Mouse (Mus musculus) heart, postnatal 36 days (tissue): ENCODE results near the gene Trmt1. TPM values are rescaled to one million over a fixed set of nuclear protein-coding genes. Genes with fewer than 3 reads are reported as not detected.

Source experiments
- DNase-seq, 2 experiments: peaks; one replicate each; pipeline ENCODE4 v3.0.0; 2021 to 2022
- intact Hi-C: fragments of 180-260 bp; cut with DNase I; formaldehyde crosslinking; loops from one replicate; pipeline ENCODE4 v1.15.1; 2025
- total RNA-seq, 2 experiments: library from RNA; stranded (reverse); gene quantifications; 2 replicates each; pipeline ENCODE4 v1.2.3; 2021

Gene Trmt1
- total RNA-seq, 2 experiments from 2014 or later, result 36.1 to 39.2 TPM

DNA sequence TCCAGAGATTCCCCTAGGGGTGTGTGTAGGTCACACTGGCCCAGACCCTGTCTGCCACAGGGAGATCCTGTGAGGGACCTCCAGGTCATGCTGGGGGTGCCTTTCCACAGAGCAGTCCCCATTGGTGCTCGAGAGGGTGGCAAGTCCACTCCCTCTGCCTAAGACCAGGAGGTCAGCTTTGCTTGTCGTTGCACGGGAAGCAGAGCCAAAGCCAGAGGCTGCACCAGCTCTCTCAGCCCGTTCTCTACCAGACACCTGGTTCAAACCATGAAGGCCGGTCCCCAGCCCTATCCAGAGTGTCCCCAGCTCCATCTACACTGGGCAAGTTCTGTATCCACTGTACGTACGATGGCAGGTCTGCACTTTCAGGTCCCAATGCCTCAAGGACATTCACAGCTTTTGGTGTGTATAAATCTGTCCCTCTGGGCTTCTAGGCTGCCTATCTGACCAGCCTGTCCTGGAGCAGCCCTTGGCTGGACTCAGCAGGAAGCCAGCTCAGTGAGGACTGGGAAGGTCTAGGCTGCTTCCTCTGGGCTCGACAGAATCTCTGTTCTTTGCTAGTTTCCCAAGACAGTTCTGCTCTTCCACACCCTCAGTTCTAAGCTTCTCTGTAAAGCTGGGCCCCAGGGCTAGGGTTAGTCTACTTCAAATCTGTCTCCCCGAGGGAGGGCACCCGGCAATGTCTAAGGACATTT is 39.3 kb downstream of the Trmt1 start:
- DNase-seq, result no peak
- intact Hi-C loops, result loop anchor here (1.0 kb wide), 1 partner anchor 16 kb away; no protein-coding TSS in a partner anchor

DNA sequence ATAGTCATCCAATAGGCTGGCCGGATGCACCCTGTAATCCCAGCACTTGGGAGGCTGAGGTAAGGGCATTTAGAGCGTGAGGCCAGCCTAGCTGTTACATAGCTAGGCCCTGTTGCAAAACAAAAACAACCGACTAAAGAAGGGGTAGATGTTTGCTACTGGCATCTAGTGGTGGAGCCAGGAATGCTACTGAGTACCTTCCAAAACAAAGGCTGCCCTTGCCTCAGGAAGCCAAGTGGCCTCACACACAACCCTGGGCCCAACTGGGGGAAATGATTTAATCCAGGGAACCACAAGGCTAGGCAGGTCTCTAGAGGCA is 39.8 kb downstream of the Trmt1 start:
- intact Hi-C loops, result loop anchor here (1.0 kb wide), 1 partner anchor 17 kb away; no protein-coding TSS in a partner anchor
- DNase-seq, result no peak

DNA sequence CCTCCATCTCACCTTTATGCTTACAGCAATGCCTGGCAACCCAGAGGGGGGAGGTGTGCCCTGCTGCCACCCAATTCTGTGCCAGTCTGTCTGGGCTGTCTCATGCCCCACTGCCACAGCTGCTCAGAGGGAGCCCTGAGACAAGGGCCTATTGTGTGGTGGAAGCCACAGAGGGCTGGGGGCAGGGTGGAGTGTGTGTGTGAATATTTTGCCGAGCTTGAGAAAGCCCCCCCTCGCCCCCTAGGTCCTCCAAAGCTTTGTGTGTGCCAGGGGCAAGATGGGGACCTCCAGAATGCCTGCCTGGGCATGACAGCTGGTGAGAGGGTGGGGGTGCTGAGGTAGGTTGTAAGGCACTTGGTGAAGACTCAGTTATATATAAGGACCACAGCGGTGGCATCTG is 42.4 kb downstream of the Trmt1 start:
- no peak for DNase-seq
- intact Hi-C loops, result no loop called here

DNA sequence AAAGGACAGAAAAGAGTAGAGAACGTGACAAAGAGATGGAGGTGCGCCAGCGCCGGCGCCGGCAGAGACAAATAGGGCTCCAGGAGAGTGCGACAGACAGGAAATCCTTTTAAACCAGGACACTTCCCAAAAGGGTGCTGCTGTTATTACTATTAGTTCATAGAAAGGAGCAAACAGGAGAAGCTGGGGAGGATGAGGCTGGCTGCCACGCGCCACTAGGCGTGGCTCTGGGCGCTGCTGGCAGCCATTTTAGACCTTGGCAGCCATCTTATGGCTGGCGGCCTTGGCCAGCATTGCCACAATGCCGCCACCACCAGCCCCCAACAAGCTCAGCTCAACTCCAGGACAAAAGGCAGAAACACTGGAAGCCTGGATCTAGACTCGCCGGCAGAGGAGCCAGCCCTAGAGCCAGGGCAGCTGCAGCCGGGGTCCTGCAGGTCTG is 43.8 kb downstream of the Trmt1 start:
- peak; percentile 65 to 66 for DNase-seq
- intact Hi-C loops, result no loop called here

DNA sequence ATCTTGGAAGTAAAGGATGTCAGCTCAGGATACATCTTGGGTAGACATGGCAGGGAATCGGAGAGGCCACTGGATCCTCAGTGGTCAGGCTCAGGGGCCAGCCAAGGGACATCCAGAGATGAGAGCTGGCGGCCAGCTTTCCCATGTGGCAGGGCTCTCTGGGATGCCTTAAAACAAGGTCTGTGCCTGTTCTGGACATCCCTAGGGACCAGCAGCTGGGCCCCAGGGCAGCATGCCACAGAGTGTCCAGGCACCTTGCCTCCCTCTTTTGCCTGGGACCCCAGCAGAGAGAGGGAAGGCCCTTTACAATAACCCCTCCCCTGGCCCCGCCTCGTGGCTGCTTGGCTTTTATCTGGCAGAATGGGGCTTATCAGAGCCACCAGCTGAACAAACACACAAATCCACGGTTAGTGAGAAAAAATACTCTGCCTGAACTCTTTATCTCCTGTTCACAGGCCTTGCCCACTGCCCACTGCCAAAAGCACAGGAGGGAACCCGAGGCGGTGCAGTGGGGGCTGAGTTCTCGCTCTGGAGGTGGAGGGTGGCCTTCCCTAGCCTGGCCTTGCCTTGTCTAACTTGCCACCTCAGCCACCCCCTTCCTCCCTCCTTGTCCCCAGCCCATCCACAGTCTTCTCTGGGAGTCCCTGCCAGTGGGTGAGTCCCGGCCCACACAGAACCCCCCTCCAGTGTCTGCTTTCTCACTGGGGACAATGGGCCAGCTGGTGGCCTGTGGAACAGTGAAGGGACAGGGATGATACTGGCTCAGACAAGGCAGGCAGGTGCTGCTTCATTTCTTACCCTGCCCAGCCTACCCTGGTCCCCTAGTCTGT is 44.6 kb downstream of the Trmt1 start:
- intact Hi-C loops, result no loop called here
- DNase-seq, result peak; percentile 62 to 74

DNA sequence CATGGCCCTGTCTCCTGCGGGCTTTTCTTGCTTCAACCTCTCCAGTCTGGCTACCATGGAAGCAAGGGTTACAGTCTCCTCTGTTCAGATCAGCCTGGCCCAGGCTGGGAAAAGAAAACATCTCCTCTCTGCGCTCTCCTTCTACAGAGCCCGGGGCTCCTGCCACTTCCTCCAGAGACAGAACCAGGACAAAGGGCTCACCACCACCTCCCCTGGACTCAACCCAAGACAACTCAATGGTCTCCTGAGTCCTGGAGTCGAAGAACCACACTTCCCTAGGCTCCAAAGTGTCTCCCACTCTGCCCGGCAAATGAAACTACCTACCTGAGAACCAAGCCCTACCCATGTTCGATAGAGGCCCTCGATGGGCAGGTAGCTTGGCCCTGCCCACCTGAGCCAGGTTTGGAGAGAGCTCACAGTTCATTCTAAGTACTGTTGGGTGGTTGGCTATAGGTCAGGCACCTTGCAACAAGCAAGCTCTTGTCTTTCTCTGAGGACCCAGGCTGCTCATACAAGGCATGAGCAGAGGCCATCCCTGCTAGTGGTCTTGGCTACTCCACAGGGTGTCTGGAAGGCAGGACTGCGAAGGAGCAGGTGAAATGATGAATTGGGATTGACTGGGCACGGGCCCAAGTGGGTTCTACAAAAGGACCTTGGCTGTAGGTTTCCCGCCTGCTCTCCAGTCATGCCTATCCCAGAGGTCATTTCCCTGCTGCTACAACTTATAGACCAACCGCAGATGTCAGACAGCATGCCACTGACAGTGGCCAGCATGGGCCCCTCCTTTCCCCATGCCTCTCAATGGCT is 45.5 kb downstream of the Trmt1 start:
- intact Hi-C loops, result no loop called here
- DNase-seq, result no peak

DNA sequence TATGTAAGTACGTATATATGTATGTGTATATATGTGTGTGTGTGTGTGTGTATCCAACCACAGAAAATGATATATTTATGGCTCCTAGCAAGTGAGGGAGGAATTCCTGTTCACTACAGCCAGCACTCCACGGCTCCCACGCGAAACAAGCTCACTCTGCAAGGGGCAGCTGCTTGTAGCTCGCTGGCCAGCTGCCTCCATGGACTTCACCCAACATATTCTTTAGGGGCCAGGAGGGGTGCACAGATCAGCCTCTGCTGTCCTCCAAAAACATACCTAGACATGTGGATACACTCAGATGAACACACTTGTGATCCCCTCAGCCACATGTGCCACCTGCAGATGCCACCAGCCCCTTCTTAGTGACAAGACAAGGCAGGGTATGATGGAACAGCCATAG is 46.4 kb downstream of the Trmt1 start:
- intact Hi-C loops, result no loop called here
- no peak for DNase-seq

DNA sequence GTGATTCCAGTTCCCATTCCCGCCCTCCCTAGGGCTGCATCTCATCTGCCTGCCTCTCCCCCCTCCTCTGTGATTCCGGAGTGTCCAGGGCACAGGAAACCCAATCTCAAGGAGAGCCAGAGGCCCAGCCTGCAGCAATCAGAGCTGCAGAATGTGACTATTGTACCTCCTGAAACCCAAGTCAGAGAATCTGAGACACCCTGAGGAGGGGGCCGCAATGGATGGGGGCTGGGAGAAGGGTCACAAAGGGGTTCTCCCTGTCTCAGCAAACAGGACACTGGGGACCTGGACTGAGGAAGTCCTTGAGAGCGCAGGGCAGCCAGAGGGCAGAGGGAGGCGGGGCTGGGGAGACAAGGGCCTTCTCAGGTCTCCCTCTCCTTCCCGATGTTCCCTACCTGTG is 46.9 kb downstream of the Trmt1 start:
- no peak for DNase-seq

DNA sequence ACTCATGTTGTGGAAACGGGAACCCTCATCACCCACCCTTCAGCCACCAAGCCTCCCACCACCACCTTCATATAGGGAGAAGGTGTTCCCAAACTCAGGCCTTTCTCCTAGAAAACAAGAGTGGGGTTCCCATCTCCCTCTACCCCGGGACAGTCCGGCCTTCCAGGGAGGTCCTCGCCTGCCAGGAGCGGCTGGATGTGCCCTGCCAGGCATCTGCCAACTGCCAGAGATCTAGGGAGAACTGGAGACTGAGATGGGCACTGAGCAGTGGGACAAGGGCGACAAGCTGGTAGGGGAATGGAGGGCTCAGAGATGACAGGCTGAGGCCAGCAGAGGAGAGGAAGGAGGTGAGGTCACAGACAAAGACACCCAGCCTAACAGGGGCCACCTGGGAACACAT is 47.9 kb downstream of the Trmt1 start:
- no peak for DNase-seq
- intact Hi-C loops, result no loop called here

More for the DNA sequence above, 46.9 kb downstream of the Trmt1 start:
- intact Hi-C loops, result no loop called here

DNA sequence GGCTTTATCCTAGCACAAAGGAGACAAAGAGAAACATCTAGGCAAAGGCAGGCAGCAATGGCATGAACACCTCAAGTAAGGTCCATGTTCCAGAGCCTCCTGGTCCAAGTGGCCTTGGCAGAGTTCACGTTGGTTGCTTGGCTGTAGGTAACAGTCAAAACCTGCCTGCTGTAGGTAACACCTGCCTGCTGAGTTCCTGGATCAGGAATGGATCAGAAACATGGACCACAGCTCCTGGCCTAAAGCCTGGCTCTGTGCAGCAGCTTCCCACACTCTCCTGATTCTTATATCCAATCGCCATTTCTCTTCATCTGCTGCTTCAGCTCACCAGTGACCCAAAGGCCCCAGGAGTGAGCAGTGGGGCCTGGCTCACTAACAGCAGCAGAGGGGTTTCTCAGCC is 48.6 kb downstream of the Trmt1 start:
- DNase-seq, result no peak
- intact Hi-C loops, result no loop called here

DNA sequence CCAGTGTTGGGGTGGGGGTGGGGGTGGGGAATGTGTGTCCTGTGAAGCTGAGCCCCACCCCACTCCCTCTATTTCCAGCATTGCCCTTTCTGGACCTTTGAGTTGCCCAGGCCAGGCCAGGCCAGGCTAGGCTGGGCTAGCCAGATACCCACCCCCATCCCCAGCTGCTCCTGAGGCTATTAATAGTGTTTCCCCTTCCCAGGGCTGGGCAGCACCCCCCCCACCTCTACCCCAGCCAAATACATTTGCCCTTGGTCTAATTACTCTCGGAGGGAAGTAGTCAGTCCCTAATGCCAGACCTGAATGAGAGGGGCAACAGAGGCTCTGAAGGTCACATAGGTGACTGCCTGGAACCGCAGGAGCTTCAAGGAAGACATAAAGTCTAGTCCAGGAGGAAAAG is 49.5 kb downstream of the Trmt1 start:
- intact Hi-C loops, result no loop called here
- no peak for DNase-seq

DNA sequence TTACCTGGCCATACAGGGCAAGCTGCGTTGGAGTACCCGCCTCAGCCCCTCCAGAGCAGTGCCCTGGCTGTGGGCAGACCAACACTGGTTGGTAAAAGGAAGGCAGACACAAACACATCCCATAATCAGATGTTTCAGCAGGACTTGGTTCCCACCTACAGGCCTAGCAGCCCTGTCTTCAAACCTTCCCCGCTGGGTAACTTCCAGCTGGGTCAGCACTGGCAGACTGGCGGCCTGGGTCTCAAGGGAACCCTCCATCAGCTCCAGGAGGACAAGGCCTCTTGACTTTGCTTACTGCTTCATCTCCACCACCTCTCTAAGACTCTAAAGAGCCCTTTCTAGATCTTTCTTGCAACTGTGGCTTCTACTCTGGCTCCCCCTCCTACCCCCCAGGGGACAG is 50.4 kb downstream of the Trmt1 start:
- intact Hi-C loops, result no loop called here
- no peak for DNase-seq

DNA sequence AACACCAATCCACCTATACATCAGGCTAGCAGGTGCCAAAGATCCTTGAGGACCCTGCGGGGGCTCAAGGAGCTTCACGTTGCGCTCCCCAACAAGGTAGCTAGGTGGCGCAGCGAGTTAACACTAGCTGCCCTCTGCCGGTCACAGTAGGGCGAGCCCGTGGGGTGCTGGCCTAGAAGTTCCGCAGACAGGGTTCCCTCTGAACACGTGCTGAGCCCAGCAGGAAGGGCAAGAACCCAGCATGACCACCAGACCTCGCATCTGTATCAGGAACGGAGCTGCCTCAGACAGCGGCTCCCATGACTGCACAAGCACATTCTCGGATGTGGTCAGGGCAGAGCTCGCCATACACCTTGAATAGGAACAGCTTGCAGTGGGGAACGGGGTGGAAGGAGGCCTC is 51.5 kb downstream of the Trmt1 start:
- intact Hi-C loops, result loop anchor here (1.0 kb wide), 2 partner anchors 27 to 74 kb away; no protein-coding TSS in a partner anchor
- DNase-seq, result peak; percentile 83 to 84

DNA sequence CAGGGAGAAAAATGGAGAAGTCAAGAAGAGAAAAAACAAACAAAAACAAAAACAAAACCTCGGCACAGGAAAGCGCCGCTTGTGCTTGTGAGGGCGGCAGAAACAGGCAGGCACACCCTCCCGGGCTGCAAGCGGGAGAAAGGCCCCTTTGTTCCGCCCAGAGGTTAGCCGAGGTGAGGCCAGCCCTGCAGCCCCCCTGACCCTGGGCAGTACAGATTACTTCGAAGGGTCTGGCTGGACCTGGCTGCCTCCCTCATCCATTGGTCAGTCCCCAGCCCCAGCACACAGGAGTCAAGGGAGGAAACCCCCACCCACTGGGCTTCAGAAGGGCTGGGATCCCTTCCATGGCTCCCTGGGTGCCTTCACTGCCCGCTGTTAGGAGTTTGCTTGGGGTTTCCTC is 52.2 kb downstream of the Trmt1 start:
- intact Hi-C loops, result no loop called here
- no peak for DNase-seq

DNA sequence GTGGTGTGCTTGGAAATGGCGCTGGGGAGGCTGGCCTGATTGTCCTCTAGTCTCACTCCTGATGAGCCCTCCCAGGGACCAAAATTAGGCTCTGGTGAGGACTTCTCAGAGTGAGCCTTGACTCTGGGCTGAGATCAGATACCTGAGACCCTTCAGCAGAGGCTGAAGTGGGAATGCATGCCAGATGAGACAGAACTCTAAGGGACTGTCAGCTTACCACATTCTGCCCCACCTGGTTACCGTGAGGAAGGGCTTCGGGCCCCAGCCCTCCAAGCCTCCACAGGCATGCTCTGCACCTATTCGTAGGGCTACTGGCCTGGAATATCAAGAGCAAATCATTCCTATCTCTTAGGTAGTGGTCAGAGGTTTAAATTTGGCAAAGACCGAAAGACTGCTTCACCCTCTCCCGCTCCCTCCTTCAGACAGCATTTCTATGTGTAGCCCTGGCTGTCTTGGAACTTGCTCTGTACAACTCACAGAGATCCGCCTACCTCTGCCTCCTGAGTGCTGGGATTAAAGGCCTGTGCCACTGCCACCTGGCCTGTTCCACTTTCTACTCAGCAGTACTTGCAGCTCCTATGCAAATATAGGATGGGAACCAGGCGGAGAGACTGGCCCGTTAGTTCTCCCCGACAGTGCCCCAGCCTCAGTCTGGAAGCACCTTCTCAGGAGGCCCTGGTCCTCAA is 52.8 kb downstream of the Trmt1 start:
- intact Hi-C loops, result no loop called here

DNA sequence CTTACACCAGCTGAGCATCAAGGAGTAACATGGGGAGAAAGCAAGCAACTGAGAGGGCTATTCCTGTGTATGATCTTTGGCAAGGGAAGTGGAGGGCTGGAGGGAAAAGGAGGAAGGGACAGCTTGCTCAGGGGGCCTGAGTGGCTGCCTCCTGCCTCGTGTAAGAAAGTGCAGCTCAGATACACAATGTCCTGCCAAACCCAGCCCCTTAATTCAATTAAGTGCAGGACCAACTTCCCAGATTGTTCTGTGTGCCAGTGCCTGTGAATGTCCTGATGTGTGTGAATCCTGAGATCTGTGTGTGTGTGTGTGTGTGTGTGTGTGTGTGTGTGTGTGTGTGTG is 53.3 kb downstream of the Trmt1 start:
- no peak for DNase-seq
- intact Hi-C loops, result no loop called here

More for the DNA sequence above, 52.8 kb downstream of the Trmt1 start:
- DNase-seq, result no peak

DNA sequence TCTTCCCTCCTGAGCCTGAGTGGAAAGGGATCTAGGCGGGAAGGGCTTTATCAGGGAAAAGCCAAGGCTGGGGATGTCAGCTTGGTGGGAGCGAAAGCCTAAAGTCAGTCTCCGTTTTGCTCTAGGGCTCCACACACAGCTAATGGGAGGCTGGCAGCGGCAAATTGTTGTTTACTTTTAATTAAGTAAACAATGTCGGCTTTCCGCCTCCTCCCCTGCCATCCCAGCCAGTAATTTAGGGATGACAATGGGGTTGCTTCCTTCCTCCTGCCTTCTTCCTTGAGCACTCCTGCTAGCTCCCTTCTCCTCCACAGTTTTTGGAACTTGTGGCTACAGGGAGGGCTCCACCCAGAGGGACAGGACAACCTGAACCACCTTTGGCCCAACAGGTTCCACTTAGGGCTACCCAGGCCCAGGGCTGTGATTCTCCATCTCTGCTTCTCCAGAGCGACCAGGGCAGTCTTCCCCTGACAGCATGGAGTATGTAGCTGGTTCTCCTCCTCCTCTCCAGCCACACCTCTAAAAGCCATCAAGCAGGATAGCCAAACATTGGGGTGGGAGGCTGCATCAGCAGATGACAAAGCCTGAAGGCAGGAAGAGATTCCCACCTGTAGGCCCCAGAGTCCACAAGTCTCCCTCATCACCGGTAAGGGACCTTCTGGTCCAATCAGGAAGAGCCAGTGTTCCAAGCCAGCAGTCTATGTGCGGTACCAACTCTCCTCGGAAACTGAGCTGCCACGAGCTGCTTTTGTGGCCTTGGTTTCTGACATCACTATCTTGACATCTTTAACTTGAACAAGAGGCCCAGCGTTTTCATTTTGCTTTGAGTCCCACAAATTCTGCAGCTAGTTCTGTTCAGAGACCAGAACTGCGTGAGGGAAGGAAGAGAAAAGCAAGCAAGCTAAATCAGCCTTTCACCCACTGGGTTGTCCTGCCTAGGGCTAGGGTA is 55.1 kb downstream of the Trmt1 start:
- no peak for DNase-seq
- intact Hi-C loops, result no loop called here

DNA sequence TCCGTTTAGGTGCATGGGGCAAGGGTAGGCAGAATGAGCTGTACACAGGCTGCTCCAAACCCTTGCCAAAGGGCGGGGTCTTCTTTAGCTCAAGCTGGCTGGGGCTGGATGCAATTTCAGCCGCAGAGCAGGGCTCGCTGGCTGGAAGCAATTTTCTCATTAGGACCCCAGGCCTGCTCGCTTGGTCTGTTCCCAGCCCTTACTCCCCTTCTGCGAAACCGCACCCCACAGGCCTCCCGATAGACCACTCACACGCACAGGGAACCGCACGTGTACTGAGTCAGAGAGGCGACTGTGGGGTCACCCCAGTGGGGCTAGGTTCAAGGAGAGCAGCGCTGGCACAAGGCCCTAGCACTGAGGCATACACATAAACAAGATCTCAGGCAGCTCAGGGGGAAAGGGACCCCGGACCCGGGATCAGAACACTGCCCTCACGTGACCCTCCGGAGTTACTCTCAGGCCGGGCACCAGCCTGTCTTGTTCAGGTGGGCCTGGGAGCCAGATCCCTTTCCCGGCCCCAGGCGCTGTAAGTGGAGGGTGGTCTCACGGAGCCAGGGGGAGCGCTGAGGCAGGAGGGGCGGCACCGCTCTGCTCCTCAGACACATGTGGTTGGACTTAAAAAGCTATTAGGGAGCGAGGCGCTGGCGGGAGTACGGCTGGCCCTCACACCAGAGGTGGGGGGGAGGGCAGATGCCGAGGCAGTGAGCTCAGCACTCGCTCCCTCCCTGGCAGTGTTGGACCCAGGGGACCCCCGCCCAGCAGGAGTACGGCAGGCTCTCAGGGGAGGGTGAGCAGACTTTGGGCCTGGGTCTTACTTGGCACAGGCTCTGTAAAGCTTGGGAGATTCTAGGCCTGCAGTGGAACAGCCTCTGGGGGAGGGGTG is 56.3 kb downstream of the Trmt1 start:
- intact Hi-C loops, result no loop called here
- DNase-seq, result peak; percentile 58 to 76

DNA sequence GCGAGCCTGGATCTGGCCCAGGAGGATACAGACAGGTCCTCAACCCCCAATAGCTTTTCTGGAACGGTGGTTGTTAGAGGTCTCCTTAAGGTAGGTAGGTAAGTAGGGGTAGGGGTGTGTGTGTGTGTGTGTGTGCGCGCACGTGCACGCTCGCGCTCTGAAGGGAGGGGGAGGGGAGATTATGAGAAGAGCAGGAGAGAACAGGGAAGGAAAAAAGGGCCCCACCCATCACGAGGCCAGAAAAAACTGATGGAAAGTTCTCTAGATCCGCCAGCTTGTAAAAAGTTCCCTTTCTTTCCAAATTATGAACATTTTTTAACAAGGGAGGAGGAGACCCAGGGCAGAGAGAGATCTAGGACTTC is 56.9 kb downstream of the Trmt1 start:
- intact Hi-C loops, result no loop called here
- no peak for DNase-seq
